Mouse (Mus musculus): ENCODE results near the gene Flot1.

GRCm38 (mm10) chr17:35814678-35815077 is 8.4 kb upstream of the Flot1 start:
- TF ChIP-seq CTCF (IDR thresholded peaks at IDR 0.05 in 2 of 3, conservative IDR thresholded peaks at IDR 0.05 in 1 of 3; ENCODE audit: control insufficient read depth in 1 of 3, insufficient read depth in 1 of 3, low read depth in 2 of 3, low read length in 3 of 3, poor library complexity in 1 of 3, severe bottlenecking in 1 of 3) (no peak), TBP (IDR thresholded peaks at IDR 0.05; ENCODE audit: low read depth, low read length) (no peak), GABPA (IDR thresholded peaks at IDR 0.05; ENCODE audit: low read depth, low read length) (no peak), POLR2A (IDR thresholded peaks at IDR 0.05; ENCODE audit: control insufficient read depth in 1 of 2, insufficient read depth in 1 of 2, low read depth in 1 of 2, low read length in 2 of 2, poor library complexity in 1 of 2) (no peak), KAT2A (conservative IDR thresholded peaks at IDR 0.05; ENCODE audit: low read depth, low read length) (no peak), UBTF (IDR thresholded peaks at IDR 0.05; ENCODE audit: borderline replicate concordance, insufficient read depth, low read depth, low read length) (no peak), EP300 (IDR thresholded peaks at IDR 0.05; ENCODE audit: low read depth in 1 of 2, low read length in 2 of 2) (no peak), GATA1 (IDR thresholded peaks at IDR 0.05; ENCODE audit: low read depth, low read length) (no peak), CHD2 (IDR thresholded peaks at IDR 0.05; ENCODE audit: low read length) (no peak), BHLHE40 (IDR thresholded peaks at IDR 0.05; ENCODE audit: borderline replicate concordance, low read depth, low read length) (no peak), SMC3 (IDR thresholded peaks at IDR 0.05; ENCODE audit: low read depth, low read length) (no peak), MYB (IDR thresholded peaks at IDR 0.05; ENCODE audit: low read depth, low read length) (no peak), E2F4 (IDR thresholded peaks at IDR 0.05; ENCODE audit: borderline replicate concordance, low read depth, low read length) (no peak)
